Mouse (Mus musculus): ENCODE data around the gene Adamts13. TPM values are rescaled to one million over a fixed set of nuclear protein-coding genes. Genes with fewer than 3 reads are reported as not detected.

Adamts13 gene
- polyA plus RNA-seq, 1 experiment from 2014 or later = not detected

GRCm38 (mm10) chr2:26952193-26952592 lies 21.0 kb upstream of the Adamts13 start:
- no peak overlapping the region for H3K27ac ChIP-seq
- no peak overlapping the region for H3K9ac ChIP-seq
- no peak for ATAC-seq (ENCODE audit: low FRiP score)
- H3K36me3 ChIP-seq (replicated peaks) = peaks cover 64% of the 10 kb centered on the region
- H3K4me3 ChIP-seq (replicated peaks) = no peak overlapping the region
- WGBS = 93% methylated on average over 4 of the region's 4 CpGs
- H3K4me1 ChIP-seq = no peaks in the 10 kb centered on the region
- H3K9me3 ChIP-seq = no peaks in the 10 kb centered on the region
- H3K27me3 ChIP-seq = no peaks in the 10 kb centered on the region
- H3K4me2 ChIP-seq = no peak overlapping the region

DNA sequence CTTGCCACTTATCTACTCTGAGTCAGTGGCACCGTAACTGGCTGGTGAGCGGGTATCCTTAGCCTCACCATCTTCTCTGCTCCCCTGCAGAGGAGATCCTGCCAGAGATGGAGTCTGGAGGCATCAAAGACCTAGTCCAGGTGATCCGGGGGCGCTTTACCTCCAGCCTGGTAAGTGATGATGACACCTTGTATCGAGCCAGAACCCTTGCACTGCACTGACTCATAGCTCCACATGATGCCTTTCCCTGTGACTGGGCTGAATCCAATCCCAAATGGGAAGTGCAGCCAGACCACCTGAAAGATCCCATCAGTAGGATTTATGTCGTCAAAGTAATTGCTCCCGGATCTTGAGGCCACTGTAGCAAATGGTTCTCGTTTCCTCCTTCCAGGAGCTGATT lies 20.4 kb upstream of the Adamts13 start:
- Histone ChIP-seq H3K27ac (no peak overlapping the region), H3K9ac (no peak overlapping the region), H3K9me3 (no peaks in the 10 kb centered on the region), H3K36me3 (replicated peaks) (peaks cover 71% of the 10 kb centered on the region), H3K4me1 (no peaks in the 10 kb centered on the region), H3K4me2 (no peak overlapping the region), H3K4me3 (replicated peaks) (no peak overlapping the region), H3K27me3 (no peaks in the 10 kb centered on the region)
- WGBS = 96% methylated on average over 8 of the region's 8 CpGs
- no peak for ATAC-seq (ENCODE audit: low FRiP score)

DNA sequence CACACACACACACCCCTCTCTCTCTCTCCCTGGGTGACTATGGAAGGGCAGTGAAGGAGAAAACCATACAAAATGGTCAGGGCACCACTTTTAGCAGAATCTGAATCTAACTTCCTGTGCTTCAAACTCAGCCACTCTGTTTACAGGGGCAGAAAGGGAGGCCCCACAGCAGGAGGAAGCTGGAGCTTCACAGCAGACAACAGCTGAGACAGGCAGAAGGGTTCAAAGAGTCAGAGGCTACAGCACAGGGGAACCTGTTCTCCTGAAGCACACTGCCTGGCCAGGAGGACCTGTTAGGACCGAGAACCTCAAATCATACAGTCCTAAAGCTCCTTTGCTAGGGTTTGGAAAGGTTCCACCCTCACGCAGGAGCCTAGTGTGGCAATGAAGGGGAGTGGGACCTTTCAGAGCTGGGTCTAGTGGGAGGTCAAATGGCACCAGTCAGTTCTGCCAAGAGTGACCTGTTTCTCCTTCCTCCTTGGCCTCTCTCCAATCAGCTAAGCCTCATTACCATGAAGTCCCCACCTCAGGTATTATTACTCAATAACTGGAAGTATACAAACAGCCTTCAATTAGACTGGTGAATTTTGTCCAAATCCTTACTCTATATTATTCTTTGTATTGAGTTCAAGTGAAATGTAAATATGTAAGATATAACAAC lies 18.4 kb upstream of the Adamts13 start:
- WGBS = 88% methylated on average over 2 of the region's 2 CpGs
- Histone ChIP-seq H3K9ac (no peak overlapping the region), H3K9me3 (no peaks in the 10 kb centered on the region), H3K27ac (no peak overlapping the region), H3K4me3 (replicated peaks) (no peak overlapping the region), H3K27me3 (no peaks in the 10 kb centered on the region), H3K4me1 (no peaks in the 10 kb centered on the region), H3K36me3 (replicated peaks) (peaks cover 87% of the 10 kb centered on the region), H3K4me2 (no peak overlapping the region)
- no peak for ATAC-seq (ENCODE audit: low FRiP score)

- peaks cover 7% of the 10 kb centered on the region for H3K4me1 ChIP-seq
- WGBS = 92% methylated on average over 12 of the region's 12 CpGs
- no peak for ATAC-seq (ENCODE audit: low FRiP score)
- no peaks in the 10 kb centered on the region for H3K9me3 ChIP-seq
- H3K4me2 ChIP-seq = no peak overlapping the region
- H3K27me3 ChIP-seq = no peaks in the 10 kb centered on the region
- no peak overlapping the region for H3K9ac ChIP-seq
- H3K27ac ChIP-seq = no peak overlapping the region
- no peak overlapping the region for H3K4me3 ChIP-seq (replicated peaks)
- peaks cover 92% of the 10 kb centered on the region for H3K36me3 ChIP-seq (replicated peaks)
Measured at GRCm38 (mm10) chr2:26956811-26957487, 16.3 kb upstream of the Adamts13 start.

DNA sequence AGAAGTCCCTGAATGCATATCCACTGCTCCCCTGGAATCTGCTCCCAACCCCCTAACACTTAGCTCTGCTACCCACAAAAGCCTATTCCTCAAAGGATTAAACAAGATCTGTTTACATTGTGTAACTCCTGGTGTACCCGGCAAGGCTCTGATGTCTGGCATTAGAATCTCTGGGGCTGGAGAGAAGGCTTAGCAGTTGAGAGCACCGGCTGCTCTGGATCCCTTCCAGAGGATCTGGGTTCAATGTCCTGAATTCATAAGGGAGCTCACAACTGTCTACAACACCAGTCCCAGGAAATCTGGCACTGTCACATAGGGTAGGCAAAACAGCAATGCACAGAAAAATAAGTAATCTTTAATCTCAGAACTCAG lies 15.7 kb upstream of the Adamts13 start:
- H3K36me3 ChIP-seq (replicated peaks) = peaks cover 90% of the 10 kb centered on the region
- no peaks in the 10 kb centered on the region for H3K27me3 ChIP-seq
- H3K9me3 ChIP-seq = no peaks in the 10 kb centered on the region
- peaks cover 11% of the 10 kb centered on the region for H3K4me1 ChIP-seq
- no peak for ATAC-seq (ENCODE audit: low FRiP score)
- no peak overlapping the region for H3K27ac ChIP-seq
- no peak overlapping the region for H3K9ac ChIP-seq
- no peak overlapping the region for H3K4me3 ChIP-seq (replicated peaks)
- 90% methylated on average over 2 of the region's 2 CpGs for WGBS
- H3K4me2 ChIP-seq = no peak overlapping the region

GRCm38 (mm10) chr2:26960756-26961155 lies 12.5 kb upstream of the Adamts13 start:
- no peak overlapping the region for H3K27ac ChIP-seq

DNA sequence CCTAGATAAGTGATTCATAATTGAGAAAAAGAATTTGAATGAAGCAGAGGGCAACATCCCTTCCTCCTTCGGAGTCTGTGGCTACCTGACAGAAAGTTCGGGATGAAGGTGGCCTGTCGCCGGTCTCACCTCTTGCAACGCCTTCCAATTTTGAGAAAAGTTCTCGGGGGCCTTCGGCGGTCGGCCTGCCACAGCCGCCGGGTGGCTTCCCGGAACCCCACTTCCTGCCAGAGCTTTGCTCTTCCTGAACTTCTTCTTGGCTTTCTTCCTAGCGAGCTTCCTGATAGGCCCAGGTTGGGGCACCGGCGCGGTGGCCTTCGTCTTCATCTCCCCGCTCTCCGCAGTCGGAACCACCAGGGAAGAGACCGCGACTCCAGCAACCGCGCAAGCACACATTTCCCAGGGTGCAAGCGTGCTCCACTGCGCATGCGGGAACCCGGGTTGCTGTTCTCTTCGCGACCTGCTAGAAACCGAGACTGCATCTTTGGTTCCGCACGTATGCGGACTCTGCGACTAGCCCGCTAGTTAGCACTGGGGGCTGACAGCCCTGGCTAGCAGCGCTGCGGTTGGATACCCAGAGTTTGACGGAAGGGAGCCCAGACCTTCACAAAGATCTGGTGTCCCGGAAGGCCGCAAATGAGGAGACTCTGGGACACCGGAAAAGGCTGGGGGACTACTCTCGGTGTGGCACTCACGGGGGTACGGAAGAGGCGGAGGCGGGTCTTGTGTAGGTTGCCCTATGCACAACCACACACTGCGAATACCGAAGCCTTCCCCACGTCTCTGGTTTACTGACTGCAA lies 9.1 kb upstream of the Adamts13 start, which contains the start of gene Rexo4:
Gene Rexo4 (minus strand): TSS at position 464 of the 801 bp plus-strand sequence.
- Histone ChIP-seq H3K27me3 (no peaks in the 10 kb centered on the region), H3K27ac (peak within 1 kb of the TSS; percentile 98), H3K4me3 (replicated peaks) (peak within 1 kb of the TSS; percentile 78), H3K4me2 (peak within 1 kb of the TSS; percentile 86), H3K4me1 (peaks cover 32% of the 10 kb centered on the region), H3K9me3 (0 out of 2 replicates have a peak, but pooled peaks cover 8% of the 10 kb centered on the region), H3K9ac (peak within 1 kb of the TSS; percentile 89), H3K36me3 (replicated peaks) (peaks cover 24% of the 10 kb centered on the region)
- peak; percentile 96 for ATAC-seq (ENCODE audit: low FRiP score)
- under 1% methylated on average over 50 of the region's 50 CpGs for WGBS

More at GRCm38 (mm10) chr2:26960756-26961155, 12.5 kb upstream of the Adamts13 start:
- Histone ChIP-seq H3K4me1 (peaks cover 32% of the 10 kb centered on the region), H3K36me3 (replicated peaks) (peaks cover 57% of the 10 kb centered on the region), H3K27me3 (no peaks in the 10 kb centered on the region), H3K4me3 (replicated peaks) (no peak overlapping the region), H3K9ac (no peak overlapping the region), H3K9me3 (no peaks in the 10 kb centered on the region), H3K4me2 (no peak overlapping the region)
- WGBS = 76% methylated on average over 4 of the region's 4 CpGs
- no peak for ATAC-seq (ENCODE audit: low FRiP score)

- peak overlapping the region; percentile 89 for H3K9ac ChIP-seq
- WGBS = 17% methylated on average over 14 of the region's 14 CpGs
- peaks cover 32% of the 10 kb centered on the region for H3K4me1 ChIP-seq
- H3K9me3 ChIP-seq = 0 out of 2 replicates have a peak, but pooled peaks cover 8% of the 10 kb centered on the region
- peak overlapping the region; percentile 98 for H3K27ac ChIP-seq
- H3K4me2 ChIP-seq = peak overlapping the region; percentile 86
- no peak for ATAC-seq (ENCODE audit: low FRiP score)
- no peaks in the 10 kb centered on the region for H3K27me3 ChIP-seq
- peak overlapping the region; percentile 78 for H3K4me3 ChIP-seq (replicated peaks)
- H3K36me3 ChIP-seq (replicated peaks) = peaks cover 19% of the 10 kb centered on the region
Measured at GRCm38 (mm10) chr2:26964724-26965370, 8.4 kb upstream of the Adamts13 start.

- Histone ChIP-seq H3K9ac (no peak overlapping the region), H3K9me3 (0 out of 2 replicates have a peak, but pooled peaks cover 8% of the 10 kb centered on the region), H3K4me2 (no peak overlapping the region), H3K27me3 (no peaks in the 10 kb centered on the region), H3K4me1 (peaks cover 22% of the 10 kb centered on the region), H3K27ac (no peak overlapping the region), H3K36me3 (replicated peaks) (no peaks in the 10 kb centered on the region), H3K4me3 (replicated peaks) (no peak overlapping the region)
- 76% methylated on average over 2 of the region's 2 CpGs for WGBS
- ATAC-seq (ENCODE audit: low FRiP score) = no peak
Measured at GRCm38 (mm10) chr2:26967262-26967661, 6.0 kb upstream of the Adamts13 start.

DNA sequence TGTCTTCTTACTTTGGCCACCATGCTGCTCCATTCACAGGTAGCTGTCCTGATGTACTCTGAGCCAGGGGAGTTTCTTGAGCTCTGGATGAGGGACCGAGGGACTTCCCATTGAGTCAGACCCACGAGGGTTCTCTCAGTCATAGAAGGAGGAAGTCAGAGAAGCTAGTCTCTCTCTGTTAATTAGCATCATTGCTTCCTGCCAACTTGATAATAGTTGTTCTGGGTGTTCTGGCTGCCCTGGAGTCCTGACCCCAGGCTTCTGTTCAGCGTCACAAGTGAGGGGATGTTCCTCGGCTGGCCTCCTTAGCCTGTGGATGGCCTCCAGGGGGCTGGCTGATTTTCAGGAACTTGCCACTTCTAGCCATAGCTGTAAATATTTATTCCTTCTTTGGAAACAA lies 744 bp downstream of the Adamts13 start:
- Histone ChIP-seq H3K9ac (no peak overlapping the region), H3K4me3 (replicated peaks) (no peak overlapping the region), H3K9me3 (no peaks in the 10 kb centered on the region), H3K4me1 (no peaks in the 10 kb centered on the region), H3K27me3 (0 out of 2 replicates have a peak, but pooled peaks cover 7% of the 10 kb centered on the region), H3K36me3 (replicated peaks) (no peaks in the 10 kb centered on the region), H3K4me2 (no peak overlapping the region), H3K27ac (no peak overlapping the region)
- WGBS = 69% methylated on average over 4 of the region's 4 CpGs
- ATAC-seq (ENCODE audit: low FRiP score) = no peak

- 0 out of 2 replicates have a peak, but pooled peaks cover 3% of the 10 kb centered on the region for H3K27me3 ChIP-seq
- H3K27ac ChIP-seq = no peak overlapping the region
- ATAC-seq (ENCODE audit: low FRiP score) = no peak
- no peak overlapping the region for H3K9ac ChIP-seq
- no peaks in the 10 kb centered on the region for H3K36me3 ChIP-seq (replicated peaks)
- H3K4me1 ChIP-seq = no peaks in the 10 kb centered on the region
- H3K4me2 ChIP-seq = no peak overlapping the region
- no peaks in the 10 kb centered on the region for H3K9me3 ChIP-seq
- no peak overlapping the region for H3K4me3 ChIP-seq (replicated peaks)
- 64% methylated on average over 1 of the region's 1 CpGs for WGBS
Measured at GRCm38 (mm10) chr2:26980361-26980760, 7.1 kb downstream of the Adamts13 start.

GRCm38 (mm10) chr2:26984179-26984578 lies 11.0 kb downstream of the Adamts13 start:
- no peaks in the 10 kb centered on the region for H3K36me3 ChIP-seq (replicated peaks)
- H3K9ac ChIP-seq = no peak overlapping the region
- no peak for ATAC-seq (ENCODE audit: low FRiP score)
- H3K27me3 ChIP-seq = 0 out of 2 replicates have a peak, but pooled peaks cover 3% of the 10 kb centered on the region
- H3K9me3 ChIP-seq = no peaks in the 10 kb centered on the region
- no peak overlapping the region for H3K4me2 ChIP-seq
- H3K4me3 ChIP-seq (replicated peaks) = no peak overlapping the region
- H3K4me1 ChIP-seq = no peaks in the 10 kb centered on the region
- WGBS = 83% methylated on average over 2 of the region's 2 CpGs
- H3K27ac ChIP-seq = no peak overlapping the region

Data from forebrain, embryonic 12.5 days (tissue).